ENCODE assay signal across 48 mouse cellular contexts in genomic region chr5:120818999-120819398, GRCm38 (mm10). TPM values are rescaled to one million over a fixed set of nuclear protein-coding genes. Genes with fewer than 3 reads are reported as not detected.
"Had no signal": no experiment of that assay in that cellular context is flagged by ENCODE, and none has a peak within 500 bp of the region (broad histone marks: within the 10 kb centered on the region; RNA-seq: fewer than 3 reads in every experiment).

No protein-coding gene starts in this region.

- H3K4me3 ChIP-seq: limb, embryonic 10.5 days; limb, embryonic 12.5 days; limb, embryonic 13.5 days; limb, embryonic 15.5 days; liver, embryonic 12.5 days; liver, embryonic 13.5 days; liver, embryonic 15.5 days; lung, embryonic 15.5 days; megakaryocyte, embryonic 14.5 days; midbrain, embryonic 10.5 days; midbrain, embryonic 12.5 days; midbrain, embryonic 13.5 days; midbrain, embryonic 15.5 days; myocyte; neural tube, embryonic 12.5 days had no signal

- H3K4me2 ChIP-seq: limb, embryonic 12.5 days; limb, embryonic 13.5 days; limb, embryonic 15.5 days; liver, embryonic 11.5 days; liver, embryonic 12.5 days; liver, embryonic 13.5 days; liver, embryonic 15.5 days; lung, embryonic 14.5 days; lung, embryonic 15.5 days; midbrain, embryonic 11.5 days; midbrain, embryonic 12.5 days; midbrain, embryonic 13.5 days; midbrain, embryonic 15.5 days; neural tube, embryonic 12.5 days had no signal

- DNase-seq: left cerebral cortex, postnatal 4 days; liver; liver, embryonic 13.5 days; liver, postnatal 0 days; lung, adult 18-20 months; lung, adult 2 months; lung, embryonic 14.5 days; lung, postnatal 10 days; lung, postnatal 14 days; lung, postnatal 36 days; lung, postnatal 4 days; midbrain, embryonic 14.5 days had no signal

- H3K27ac ChIP-seq: limb, embryonic 10.5 days; limb, embryonic 12.5 days; limb, embryonic 13.5 days; limb, embryonic 15.5 days; liver, embryonic 12.5 days; liver, embryonic 13.5 days; liver, embryonic 14.5 days; liver, embryonic 15.5 days; lung, embryonic 15.5 days; macrophage; midbrain, embryonic 10.5 days; midbrain, embryonic 12.5 days; midbrain, embryonic 13.5 days; midbrain, embryonic 15.5 days; neural tube, embryonic 12.5 days had no signal

- H3K36me3 ChIP-seq: limb, embryonic 10.5 days; limb, embryonic 12.5 days; limb, embryonic 13.5 days; limb, embryonic 15.5 days; liver, embryonic 12.5 days; liver, embryonic 13.5 days; liver, embryonic 15.5 days; lung, embryonic 15.5 days; midbrain, embryonic 10.5 days; midbrain, embryonic 12.5 days; midbrain, embryonic 13.5 days; midbrain, embryonic 15.5 days; neural tube, embryonic 12.5 days had no signal

- H3K4me1 ChIP-seq: limb, embryonic 10.5 days; limb, embryonic 12.5 days; limb, embryonic 13.5 days; limb, embryonic 15.5 days; liver, embryonic 12.5 days; liver, embryonic 13.5 days; liver, embryonic 15.5 days; lung, embryonic 15.5 days; midbrain, embryonic 10.5 days; midbrain, embryonic 12.5 days; midbrain, embryonic 13.5 days; midbrain, embryonic 15.5 days; neural tube, embryonic 12.5 days had no signal

- H3K9me3 ChIP-seq: limb, embryonic 10.5 days; limb, embryonic 15.5 days; liver, embryonic 12.5 days; liver, embryonic 13.5 days; liver, embryonic 15.5 days; midbrain, embryonic 15.5 days had no signal

- H3K27me3 ChIP-seq: limb, embryonic 12.5 days; limb, embryonic 13.5 days; limb, embryonic 15.5 days; liver, embryonic 12.5 days; liver, embryonic 13.5 days; liver, embryonic 15.5 days; lung, embryonic 15.5 days; megakaryocyte, embryonic 14.5 days; midbrain, embryonic 12.5 days; midbrain, embryonic 13.5 days; midbrain, embryonic 15.5 days; neural tube, embryonic 12.5 days had no signal

- H3K9ac ChIP-seq: limb, embryonic 12.5 days; limb, embryonic 13.5 days; limb, embryonic 15.5 days; liver, embryonic 12.5 days; liver, embryonic 13.5 days; liver, embryonic 14.5 days; liver, embryonic 15.5 days; liver, postnatal 0 days; lung, embryonic 14.5 days; lung, embryonic 15.5 days; midbrain, embryonic 12.5 days; midbrain, embryonic 13.5 days; midbrain, embryonic 15.5 days; neural tube, embryonic 12.5 days had no signal

RNA-seq across cellular contexts. Expression of gene Oas1e, which starts 23.7 kb away (rescaled TPM):
- total RNA-seq: left cerebral cortex, adult 8-10 months; left cerebral cortex, postnatal 10 days; left cerebral cortex, postnatal 14 days; left cerebral cortex, postnatal 25 days; left cerebral cortex, postnatal 36 days; left cerebral cortex, postnatal 4 days; liver, adult 2 months; megakaryocyte progenitor cell, adult 5-6 weeks; megakaryocyte, adult 5-6 weeks; megakaryocyte-erythroid progenitor cell, adult 5-6 weeks; monocyte, adult 5-6 weeks had no signal
- polyA plus RNA-seq: limb, embryonic 10.5 days; limb, embryonic 11.5 days; limb, embryonic 12.5 days; limb, embryonic 13.5 days; limb, embryonic 14.5 days; limb, embryonic 15.5 days; liver, adult 2 months; liver, embryonic 11.5 days; liver, embryonic 12.5 days; liver, embryonic 13.5 days; liver, embryonic 14.5 days; liver, embryonic 15.5 days; lung, adult 2 months; lung, embryonic 14.5 days; lung, embryonic 15.5 days; lung, embryonic 16.5 days; macrophage; midbrain, embryonic 10.5 days; midbrain, embryonic 12.5 days; myocyte; neural tube, embryonic 11.5 days; neural tube, embryonic 12.5 days had no signal

RNA-seq across cellular contexts. Expression of gene Oas1f, which starts 28.2 kb away (rescaled TPM):
- total RNA-seq: left cerebral cortex, adult 8-10 months; left cerebral cortex, postnatal 10 days; left cerebral cortex, postnatal 14 days; left cerebral cortex, postnatal 25 days; left cerebral cortex, postnatal 36 days; left cerebral cortex, postnatal 4 days; liver, adult 2 months; megakaryocyte progenitor cell, adult 5-6 weeks; megakaryocyte, adult 5-6 weeks; megakaryocyte-erythroid progenitor cell, adult 5-6 weeks; midbrain, postnatal 0 days; monocyte, adult 5-6 weeks had no signal
- polyA plus RNA-seq: limb, embryonic 10.5 days; limb, embryonic 11.5 days; limb, embryonic 12.5 days; limb, embryonic 13.5 days; limb, embryonic 14.5 days; liver, adult 2 months; liver, embryonic 11.5 days; liver, embryonic 12.5 days; liver, embryonic 13.5 days; liver, embryonic 14.5 days; liver, embryonic 15.5 days; liver, embryonic 16.5 days; liver, postnatal 0 days; lung, adult 2 months; lung, embryonic 14.5 days; lung, embryonic 15.5 days; lung, embryonic 16.5 days; lung, postnatal 0 days; macrophage; midbrain, embryonic 10.5 days; midbrain, embryonic 12.5 days; midbrain, embryonic 13.5 days; midbrain, embryonic 14.5 days; midbrain, embryonic 15.5 days; midbrain, embryonic 16.5 days; midbrain, postnatal 0 days; myocyte; neural tube, embryonic 11.5 days; neural tube, embryonic 12.5 days had no signal

RNA-seq across cellular contexts. Expression of gene Oas3, which starts 41.5 kb away (rescaled TPM):
- total RNA-seq: left cerebral cortex, adult 8-10 months; left cerebral cortex, postnatal 14 days; left cerebral cortex, postnatal 25 days; left cerebral cortex, postnatal 36 days had no signal
- polyA plus RNA-seq: limb, embryonic 12.5 days; neural tube, embryonic 11.5 days had no signal

RNA-seq across cellular contexts. Expression of gene Oas1h, which starts 42.2 kb away (rescaled TPM):
- total RNA-seq: left cerebral cortex, adult 8-10 months; left cerebral cortex, postnatal 10 days; left cerebral cortex, postnatal 14 days; left cerebral cortex, postnatal 25 days; left cerebral cortex, postnatal 36 days; left cerebral cortex, postnatal 4 days; liver, adult 2 months; megakaryocyte progenitor cell, adult 5-6 weeks; megakaryocyte, adult 5-6 weeks; megakaryocyte-erythroid progenitor cell, adult 5-6 weeks; midbrain, postnatal 0 days; monocyte, adult 5-6 weeks had no signal
- polyA plus RNA-seq: limb, embryonic 10.5 days; limb, embryonic 11.5 days; limb, embryonic 12.5 days; limb, embryonic 13.5 days; limb, embryonic 14.5 days; limb, embryonic 15.5 days; liver, adult 2 months; liver, embryonic 11.5 days; liver, embryonic 12.5 days; liver, embryonic 13.5 days; liver, embryonic 14.5 days; liver, embryonic 15.5 days; liver, embryonic 16.5 days; liver, postnatal 0 days; lung, adult 2 months; lung, embryonic 14.5 days; lung, embryonic 15.5 days; lung, embryonic 16.5 days; lung, postnatal 0 days; macrophage; midbrain, embryonic 10.5 days; midbrain, embryonic 11.5 days; midbrain, embryonic 12.5 days; midbrain, embryonic 13.5 days; midbrain, embryonic 14.5 days; midbrain, embryonic 15.5 days; midbrain, embryonic 16.5 days; midbrain, postnatal 0 days; myocyte; neural tube, embryonic 11.5 days; neural tube, embryonic 12.5 days had no signal
